Mouse (Mus musculus) bone marrow macrophage, adult 2 months (primary cell): ENCODE results near the gene Kcnq5.

Experiments
- CTCF ChIP-seq: IDR thresholded peaks from 2 replicates; pipeline ENCODE4 v1.5.1; 2012; ENCODE audit warnings: low read depth, mild to moderate bottlenecking, low read length, moderate library complexity
- POLR2A ChIP-seq: IDR thresholded peaks from 2 replicates; pipeline ENCODE4 v1.6.1; 2012; ENCODE audit warnings: mild to moderate bottlenecking, low read depth, low read length, borderline replicate concordance

GRCm38 (mm10) chr1:21436753-21437152 lies 525.0 kb downstream of the Kcnq5 start:
- TF ChIP-seq CTCF, result no peak
- TF ChIP-seq POLR2A, result no peak
